Mouse (Mus musculus): ENCODE results near the gene Cers3. TPM values are rescaled to one million over a fixed set of nuclear protein-coding genes. Genes with fewer than 3 reads are reported as not detected.

Gene Cers3
- polyA plus RNA-seq, 1 experiment, result 0.13 TPM

- Histone ChIP-seq H3K79me2 (ENCODE audit: control insufficient read depth, insufficient read depth) (no peaks in the 10 kb centered on the region), H3ac (ENCODE audit: control insufficient read depth, insufficient read length, low read depth) (no peak overlapping the region), H3K4me3 (ENCODE audit: insufficient read depth, poor library complexity, severe bottlenecking) (no peak overlapping the region), H3K36me3 (ENCODE audit: control insufficient read depth, insufficient read depth) (no peaks in the 10 kb centered on the region), H3K27me3 (ENCODE audit: control insufficient read depth, insufficient read depth, insufficient read length) (no peaks in the 10 kb centered on the region), H3K79me3 (ENCODE audit: low read depth) (no peaks in the 10 kb centered on the region)
- TF ChIP-seq CEBPB (IDR thresholded peaks at IDR 0.05; ENCODE audit: low read depth), result no peak
- no peak for TF ChIP-seq USF1 (IDR thresholded peaks at IDR 0.05; ENCODE audit: low read depth)
- TF ChIP-seq FOSL1 (IDR thresholded peaks at IDR 0.05; ENCODE audit: insufficient read depth, low read length, poor library complexity, severe bottlenecking), result no peak
- TF ChIP-seq MYOD1 (IDR thresholded peaks at IDR 0.05; ENCODE audit: control insufficient read depth, insufficient read length, low read depth), result no peak
- no peak for TF ChIP-seq CTCF (IDR thresholded peaks at IDR 0.05; ENCODE audit: control insufficient read depth, insufficient read depth, insufficient read length)
- TF ChIP-seq MYOG (IDR thresholded peaks at IDR 0.05; ENCODE audit: control insufficient read depth, extremely low read depth, insufficient read length), result no peak
- no peak for TF ChIP-seq MAX (IDR thresholded peaks at IDR 0.05)
Measured at GRCm38 (mm10) chr7:66779944-66780942, 36.9 kb downstream of the Cers3 start.

GRCm38 (mm10) chr7:66786476-66786875 lies 43.2 kb downstream of the Cers3 start:
- TF ChIP-seq MAX (IDR thresholded peaks at IDR 0.05) (no peak), USF1 (IDR thresholded peaks at IDR 0.05; ENCODE audit: low read depth) (no peak), MYOD1 (IDR thresholded peaks at IDR 0.05; ENCODE audit: control insufficient read depth, insufficient read length, low read depth) (no peak), FOSL1 (IDR thresholded peaks at IDR 0.05; ENCODE audit: insufficient read depth, low read length, poor library complexity, severe bottlenecking) (no peak)

GRCm38 (mm10) chr7:66787816-66788215 lies 44.5 kb downstream of the Cers3 start:
- Histone ChIP-seq H3K27me3 (ENCODE audit: control insufficient read depth, insufficient read depth, insufficient read length) (no peaks in the 10 kb centered on the region), H3K36me3 (ENCODE audit: control insufficient read depth, insufficient read depth) (no peaks in the 10 kb centered on the region)

More at GRCm38 (mm10) chr7:66786476-66786875, 43.2 kb downstream of the Cers3 start:
- Histone ChIP-seq H3ac (ENCODE audit: control insufficient read depth, insufficient read length, low read depth) (no peak overlapping the region), H3K79me2 (ENCODE audit: control insufficient read depth, insufficient read depth) (no peaks in the 10 kb centered on the region), H3K27me3 (ENCODE audit: control insufficient read depth, insufficient read depth, insufficient read length) (no peaks in the 10 kb centered on the region), H3K36me3 (ENCODE audit: control insufficient read depth, insufficient read depth) (no peaks in the 10 kb centered on the region), H3K79me3 (ENCODE audit: low read depth) (no peaks in the 10 kb centered on the region), H3K4me3 (ENCODE audit: insufficient read depth, poor library complexity, severe bottlenecking) (no peak overlapping the region)

GRCm38 (mm10) chr7:66789860-66790748 lies 46.8 kb downstream of the Cers3 start:
- TF ChIP-seq MYOD1 (IDR thresholded peaks at IDR 0.05; ENCODE audit: control insufficient read depth, insufficient read length, low read depth) (no peak), MYOG (IDR thresholded peaks at IDR 0.05; ENCODE audit: control insufficient read depth, extremely low read depth, insufficient read length) (no peak), CEBPB (IDR thresholded peaks at IDR 0.05; ENCODE audit: low read depth) (no peak), CTCF (IDR thresholded peaks at IDR 0.05; ENCODE audit: control insufficient read depth, insufficient read depth, insufficient read length) (no peak), USF1 (IDR thresholded peaks at IDR 0.05; ENCODE audit: low read depth) (no peak), FOSL1 (IDR thresholded peaks at IDR 0.05; ENCODE audit: insufficient read depth, low read length, poor library complexity, severe bottlenecking) (no peak), MAX (IDR thresholded peaks at IDR 0.05) (no peak)
- Histone ChIP-seq H3K27me3 (ENCODE audit: control insufficient read depth, insufficient read depth, insufficient read length) (no peaks in the 10 kb centered on the region), H3K4me3 (ENCODE audit: insufficient read depth, poor library complexity, severe bottlenecking) (no peak overlapping the region), H3K36me3 (ENCODE audit: control insufficient read depth, insufficient read depth) (no peaks in the 10 kb centered on the region), H3K79me3 (ENCODE audit: low read depth) (no peaks in the 10 kb centered on the region), H3K79me2 (ENCODE audit: control insufficient read depth, insufficient read depth) (no peaks in the 10 kb centered on the region), H3ac (ENCODE audit: control insufficient read depth, insufficient read length, low read depth) (no peak overlapping the region)

More at GRCm38 (mm10) chr7:66787816-66788215, 44.5 kb downstream of the Cers3 start:
- Histone ChIP-seq H3ac (ENCODE audit: control insufficient read depth, insufficient read length, low read depth) (no peak overlapping the region), H3K79me3 (ENCODE audit: low read depth) (no peaks in the 10 kb centered on the region), H3K79me2 (ENCODE audit: control insufficient read depth, insufficient read depth) (no peaks in the 10 kb centered on the region), H3K4me3 (ENCODE audit: insufficient read depth, poor library complexity, severe bottlenecking) (no peak overlapping the region)
- no peak for TF ChIP-seq MYOD1 (IDR thresholded peaks at IDR 0.05; ENCODE audit: control insufficient read depth, insufficient read length, low read depth)
- TF ChIP-seq MYOG (IDR thresholded peaks at IDR 0.05; ENCODE audit: control insufficient read depth, extremely low read depth, insufficient read length), result no peak
- TF ChIP-seq CEBPB (IDR thresholded peaks at IDR 0.05; ENCODE audit: low read depth), result no peak
- no peak for TF ChIP-seq FOSL1 (IDR thresholded peaks at IDR 0.05; ENCODE audit: insufficient read depth, low read length, poor library complexity, severe bottlenecking)
- TF ChIP-seq MAX (IDR thresholded peaks at IDR 0.05), result no peak
- TF ChIP-seq USF1 (IDR thresholded peaks at IDR 0.05; ENCODE audit: low read depth), result no peak
- no peak for TF ChIP-seq CTCF (IDR thresholded peaks at IDR 0.05; ENCODE audit: control insufficient read depth, insufficient read depth, insufficient read length)

- H3K27me3 ChIP-seq (ENCODE audit: control insufficient read depth, insufficient read depth, insufficient read length), result no peaks in the 10 kb centered on the region
- H3K79me2 ChIP-seq (ENCODE audit: control insufficient read depth, insufficient read depth), result no peaks in the 10 kb centered on the region
- no peak for TF ChIP-seq FOSL1 (IDR thresholded peaks at IDR 0.05; ENCODE audit: insufficient read depth, low read length, poor library complexity, severe bottlenecking)
- no peak for TF ChIP-seq CTCF (IDR thresholded peaks at IDR 0.05; ENCODE audit: control insufficient read depth, insufficient read depth, insufficient read length)
- TF ChIP-seq USF1 (IDR thresholded peaks at IDR 0.05; ENCODE audit: low read depth), result no peak
- TF ChIP-seq CEBPB (IDR thresholded peaks at IDR 0.05; ENCODE audit: low read depth), result no peak
- TF ChIP-seq MYOD1 (IDR thresholded peaks at IDR 0.05; ENCODE audit: control insufficient read depth, insufficient read length, low read depth), result no peak
- TF ChIP-seq MAX (IDR thresholded peaks at IDR 0.05), result no peak
- no peak for TF ChIP-seq MYOG (IDR thresholded peaks at IDR 0.05; ENCODE audit: control insufficient read depth, extremely low read depth, insufficient read length)
- no peak overlapping the region for H3K4me3 ChIP-seq (ENCODE audit: insufficient read depth, poor library complexity, severe bottlenecking)
- no peaks in the 10 kb centered on the region for H3K79me3 ChIP-seq (ENCODE audit: low read depth)
- no peak overlapping the region for H3ac ChIP-seq (ENCODE audit: control insufficient read depth, insufficient read length, low read depth)
- no peaks in the 10 kb centered on the region for H3K36me3 ChIP-seq (ENCODE audit: control insufficient read depth, insufficient read depth)
Measured at GRCm38 (mm10) chr7:66791022-66791421, 47.7 kb downstream of the Cers3 start.

Measured in C2C12 (cell line).